Mouse (Mus musculus): ENCODE data around the gene Rab34. TPM values are rescaled to one million over a fixed set of nuclear protein-coding genes. Genes with fewer than 3 reads are reported as not detected.
"Not testable (repeated sequence)": the region's sequence is repeated elsewhere in the genome, so short reads cannot be mapped to it uniquely, and the experiment has no call there.

The Rab34 gene
- total RNA-seq, 2 experiments from 2014 or later, result 19.0 to 19.7 TPM

DNA sequence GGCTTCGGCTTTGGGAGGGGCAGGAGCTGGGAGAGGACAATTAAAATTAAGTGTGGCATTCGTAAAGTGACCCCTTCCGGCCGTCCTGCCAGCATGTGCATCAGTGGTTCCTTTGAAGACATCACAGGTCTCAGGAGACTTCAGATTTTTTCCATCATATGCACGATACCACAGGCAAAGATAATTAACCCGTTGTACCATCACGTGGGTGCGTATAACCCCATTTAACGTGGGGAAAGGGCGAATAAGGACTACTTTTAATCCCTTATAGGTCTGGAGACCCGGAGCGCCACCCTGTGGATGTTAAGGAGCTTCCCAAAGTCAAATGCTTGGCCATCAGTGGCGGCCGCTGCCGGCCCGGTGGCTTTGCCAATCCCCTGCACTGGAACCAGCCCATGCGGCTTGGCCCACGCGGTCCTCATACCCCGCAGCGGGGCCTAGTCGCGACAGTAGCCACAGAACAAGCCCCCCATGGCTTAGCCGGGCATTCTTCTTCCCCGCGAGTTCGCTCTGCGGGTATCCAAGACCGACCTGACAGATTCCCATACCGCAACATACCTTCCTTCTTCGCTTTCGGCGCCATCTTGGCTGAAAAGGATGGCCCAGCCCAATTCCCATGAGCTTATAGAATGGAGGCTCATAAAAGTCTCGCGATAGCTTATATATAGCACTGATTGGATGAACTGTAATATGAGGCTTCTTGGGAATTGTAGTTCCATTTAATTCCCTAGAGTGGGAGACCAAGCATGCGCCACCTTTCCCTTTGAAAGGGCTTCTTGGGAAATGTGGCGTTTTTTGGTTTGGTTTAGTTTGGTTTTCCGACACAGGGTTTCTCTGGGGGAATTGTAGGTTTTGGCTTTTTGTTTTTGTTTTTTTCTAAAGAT, 5.0 kb upstream of the Rab34 start, which contains the start of gene Rpl23a:
Gene Rpl23a, minus strand, starts transcription at position 624 of the 884 bp plus-strand sequence.
- TF ChIP-seq CTCF (IDR thresholded peaks at IDR 0.05), result peak; percentile 42
- peak within 1 kb of the TSS; percentile 60 for H3K4me3 ChIP-seq
- intact Hi-C loops (cut with DNase I), result loop anchor here (1.0 kb wide), 1 partner anchor 201 kb away; the partner anchor contains the start of gene Phf12
- peak within 1 kb of the TSS; percentile 97 for H3K27ac ChIP-seq
- DNase-seq (ENCODE audit: extremely low spot score in 1 of 2, low spot score in 2 of 2), result peak; percentile 82

DNA sequence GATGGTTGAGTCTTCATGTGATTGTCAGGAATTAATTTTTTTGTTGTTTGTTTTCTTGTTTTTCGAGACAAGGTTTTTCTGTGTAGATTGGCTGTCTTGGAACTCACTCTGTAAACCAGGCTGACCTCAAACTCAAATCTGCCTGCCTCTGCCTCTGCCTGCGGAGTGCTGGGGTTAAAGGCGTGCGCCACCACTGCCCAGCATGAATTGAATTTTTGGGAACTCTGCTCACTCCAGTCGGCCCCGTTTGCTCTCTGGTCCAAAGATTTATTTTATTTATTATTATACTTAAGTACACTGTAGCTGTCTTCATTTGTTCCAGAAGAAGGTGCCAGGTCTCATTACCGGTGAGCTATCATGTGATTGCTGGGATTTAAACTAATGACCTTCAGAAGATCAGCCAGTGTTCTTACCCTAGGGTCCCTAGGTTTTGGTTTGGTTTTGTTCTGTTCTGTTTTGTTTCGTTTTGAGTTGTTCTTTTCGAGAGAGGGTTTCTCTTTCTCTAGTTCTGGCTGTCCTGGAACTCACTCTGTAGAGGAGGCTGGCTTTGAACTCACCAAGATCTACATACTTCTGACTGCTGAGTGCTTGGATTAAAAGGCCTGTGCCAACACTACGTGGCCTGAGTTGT, 4.2 kb upstream of the Rab34 start:
- intact Hi-C loops (cut with DNase I), result loop anchor here (1.0 kb wide), 1 partner anchor 202 kb away; the partner anchor contains the start of gene Phf12
- H3K4me3 ChIP-seq, result peak overlapping the region; percentile 60
- no peak for TF ChIP-seq CTCF (IDR thresholded peaks at IDR 0.05)
- H3K27ac ChIP-seq, result peak overlapping the region; percentile 97
- DNase-seq (ENCODE audit: extremely low spot score in 1 of 2, low spot score in 2 of 2), result no peak

DNA sequence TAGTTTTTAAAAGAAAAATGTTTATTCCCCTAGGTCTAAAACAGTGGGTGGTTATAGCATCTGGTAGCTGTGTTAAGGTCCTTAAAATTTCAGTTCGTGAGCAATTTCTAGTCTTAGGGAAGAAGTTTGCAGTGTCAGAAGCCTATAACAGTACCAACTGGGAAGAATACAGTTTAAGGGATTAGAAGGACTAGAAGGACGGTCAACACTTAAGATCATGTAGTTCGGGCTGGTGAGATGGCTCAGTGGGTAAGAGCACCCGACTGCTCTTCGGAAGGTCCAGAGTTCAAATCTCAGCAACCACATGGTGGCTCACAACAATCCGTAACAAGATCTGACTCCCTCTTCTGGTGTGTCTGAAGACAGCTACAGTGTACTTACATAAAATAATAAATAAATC, 3.5 kb upstream of the Rab34 start:
- H3K4me3 ChIP-seq; intact Hi-C loops (cut with DNase I); H3K27ac ChIP-seq; DNase-seq (ENCODE audit: extremely low spot score in 1 of 2, low spot score in 2 of 2): not testable (repeated sequence)

DNA sequence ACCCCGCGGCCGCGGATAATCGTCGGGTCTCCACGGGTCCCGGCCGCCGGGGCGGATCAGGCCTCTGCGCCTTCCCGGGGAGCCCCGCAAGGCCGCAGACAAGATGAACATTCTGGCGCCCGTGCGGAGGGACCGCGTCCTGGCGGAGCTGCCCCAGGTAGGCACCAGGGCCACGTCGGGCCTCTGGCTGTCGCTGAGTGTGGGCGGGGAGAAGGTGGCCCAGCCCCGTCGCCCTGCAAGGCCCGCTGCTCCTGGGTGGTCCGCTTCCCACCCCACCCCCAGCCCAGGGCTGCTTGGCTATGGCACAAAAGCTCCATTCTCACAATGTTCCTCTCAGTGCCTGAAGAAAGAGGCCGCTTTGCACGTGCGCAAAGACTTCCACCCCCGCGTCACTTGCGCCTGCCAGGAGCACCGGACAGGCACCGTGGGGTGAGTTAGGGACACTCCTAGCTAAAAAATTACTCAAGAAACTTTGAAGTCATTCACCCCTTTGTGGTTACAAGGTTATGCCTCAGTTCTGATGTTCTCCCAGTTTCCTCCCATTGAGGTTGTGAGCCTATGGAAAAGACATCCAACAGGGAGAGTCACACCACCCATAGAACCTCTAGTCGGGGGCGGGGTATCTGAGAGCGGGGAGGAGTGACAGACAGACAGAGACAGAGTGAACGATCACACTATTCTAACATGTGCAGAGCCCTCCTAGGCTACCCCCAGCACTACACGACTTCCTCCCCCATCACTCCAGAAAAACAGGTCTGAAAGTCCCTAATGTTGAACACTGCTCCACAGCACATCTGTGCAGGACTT, 1.2 kb downstream of the Rab34 start:
- TF ChIP-seq CTCF (IDR thresholded peaks at IDR 0.05), result no peak
- H3K4me3 ChIP-seq, result peak overlapping the region; percentile 76
- intact Hi-C loops (cut with DNase I), result no loop called here
- peak overlapping the region; percentile 94 for H3K27ac ChIP-seq
- peak; percentile 62 to 74 for DNase-seq (ENCODE audit: extremely low spot score in 1 of 2, low spot score in 2 of 2)

DNA sequence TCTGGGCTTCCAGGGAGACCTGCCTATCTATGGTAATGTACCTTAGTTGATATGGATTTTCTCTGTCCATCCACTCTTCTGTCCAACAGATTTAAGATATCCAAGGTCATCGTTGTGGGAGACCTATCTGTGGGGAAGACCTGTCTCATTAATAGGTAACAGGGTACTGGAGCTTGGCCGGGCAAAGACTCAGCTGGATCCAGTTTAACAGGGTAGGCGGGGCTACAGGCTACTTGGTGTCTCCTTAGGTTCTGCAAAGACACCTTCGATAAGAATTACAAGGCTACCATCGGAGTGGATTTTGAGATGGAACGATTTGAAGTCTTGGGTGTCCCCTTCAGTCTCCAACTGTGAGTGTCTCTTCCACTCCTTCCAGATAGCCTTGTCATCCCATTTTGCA, 1.8 kb downstream of the Rab34 start:
- TF ChIP-seq CTCF (IDR thresholded peaks at IDR 0.05), result no peak
- intact Hi-C loops (cut with DNase I), result no loop called here
- Histone ChIP-seq H3K4me3 (peak overlapping the region; percentile 76; the same call in 1 of the 2 replicates), H3K27ac (peak overlapping the region; percentile 94; the same call in 1 of the 2 replicates)
- DNase-seq (ENCODE audit: extremely low spot score in 1 of 2, low spot score in 2 of 2), result no peak

DNA sequence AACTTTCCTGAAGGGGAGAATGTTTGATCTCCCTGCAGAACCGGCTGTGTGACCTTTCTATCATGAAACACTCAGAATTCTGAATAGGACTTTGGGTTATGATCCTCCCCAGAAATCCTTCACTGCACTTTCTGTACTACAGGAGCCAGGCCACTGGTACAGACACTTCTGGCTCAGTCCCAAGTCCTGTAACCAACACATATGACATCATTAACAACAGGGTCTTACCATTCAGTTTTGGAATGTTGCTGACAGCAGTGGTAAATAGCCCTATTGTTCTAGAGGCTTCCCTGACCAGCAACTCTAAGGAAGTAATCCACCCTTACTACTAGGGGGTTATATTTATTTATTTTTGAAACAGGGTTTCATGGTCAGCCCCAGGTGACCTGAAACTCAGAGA, 4.9 kb downstream of the Rab34 start, which contains the start of gene Proca1:
Gene Proca1, plus strand, starts transcription at position 280 of the 400 bp plus-strand sequence.
- H3K27ac ChIP-seq, result no peak within 1 kb of the TSS
- no peak within 1 kb of the TSS for H3K4me3 ChIP-seq
- no peak for TF ChIP-seq CTCF (IDR thresholded peaks at IDR 0.05)
- intact Hi-C loops (cut with DNase I), result no loop called here
- no peak for DNase-seq (ENCODE audit: extremely low spot score in 1 of 2, low spot score in 2 of 2)

DNA sequence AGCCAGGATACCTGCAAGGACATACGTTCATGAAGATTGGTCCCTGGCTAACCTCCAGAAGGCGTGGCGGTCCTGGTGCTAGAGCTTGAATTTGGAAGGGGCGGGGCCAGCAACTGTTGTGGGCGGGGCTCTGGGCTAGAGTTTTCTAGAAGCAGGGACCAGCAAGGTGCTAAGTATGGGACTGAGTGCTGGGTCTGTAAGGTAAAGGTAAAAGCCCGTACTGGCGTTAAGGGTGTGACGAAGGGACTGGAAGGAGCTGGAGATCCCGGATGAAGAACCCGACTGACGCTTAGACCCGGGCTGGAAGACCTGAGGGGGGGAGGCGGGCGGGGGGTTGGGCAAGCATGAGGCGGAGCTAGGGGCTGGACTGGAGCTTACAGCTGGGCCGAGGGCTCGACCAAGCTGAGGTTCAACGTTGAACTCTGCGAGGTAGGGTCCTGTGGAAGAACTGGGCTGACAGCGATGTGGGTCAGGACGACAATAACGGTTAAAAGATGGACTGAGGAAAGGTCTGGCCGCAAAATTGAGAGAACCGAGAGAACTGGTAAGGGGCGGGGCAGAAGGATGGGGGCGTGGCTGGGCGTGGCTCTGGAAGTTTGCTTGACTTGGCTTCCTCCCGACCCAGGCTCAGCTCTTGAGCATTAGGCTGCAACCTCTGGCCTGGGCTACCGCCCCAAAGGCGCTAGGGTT, 6.3 kb downstream of the Rab34 start:
- Histone ChIP-seq H3K27ac (no peak overlapping the region), H3K4me3 (peak overlapping the region; percentile 41)
- TF ChIP-seq CTCF (IDR thresholded peaks at IDR 0.05), result no peak
- no peak for DNase-seq (ENCODE audit: extremely low spot score in 1 of 2, low spot score in 2 of 2)
- intact Hi-C loops (cut with DNase I), result no loop called here

DNA sequence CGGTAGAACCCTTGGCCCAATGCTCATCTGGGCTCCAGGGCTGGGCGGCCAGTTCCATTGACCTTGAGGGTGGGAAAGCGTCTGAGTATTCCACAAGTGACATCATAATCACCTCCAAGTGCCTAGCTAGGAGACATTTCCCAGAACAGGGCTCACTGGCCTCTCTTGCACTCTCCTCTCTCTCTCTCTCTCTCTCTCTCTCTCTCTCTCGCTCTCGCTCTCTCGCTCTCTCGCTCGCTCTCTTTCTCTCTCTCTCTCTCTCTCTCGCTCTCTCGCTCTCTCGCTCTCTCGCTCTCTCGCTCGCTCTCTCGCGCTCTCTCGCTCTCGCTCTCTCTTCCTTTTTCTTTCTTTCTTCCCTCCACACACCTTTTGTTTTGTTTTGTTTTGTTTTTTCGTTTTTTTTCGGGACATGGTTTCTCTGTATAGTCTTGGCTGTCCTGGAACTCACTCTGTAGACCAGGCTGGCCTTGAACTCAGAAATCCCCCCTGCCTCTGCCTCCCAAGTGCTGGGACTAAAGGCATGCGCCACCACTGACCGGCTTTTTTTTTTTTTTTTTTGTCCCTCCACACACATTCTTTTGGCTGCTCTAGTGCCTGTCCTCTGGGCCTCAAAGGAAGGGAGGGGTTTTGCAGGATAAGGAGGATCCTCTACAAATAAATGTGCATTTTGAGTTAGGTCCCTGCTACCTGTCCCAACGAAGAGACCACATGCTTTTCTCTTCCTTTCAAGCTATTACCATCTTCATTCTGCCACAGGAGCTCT, 7.1 kb downstream of the Rab34 start:
- Histone ChIP-seq H3K4me3 (peak overlapping the region; percentile 41), H3K27ac (no peak overlapping the region)
- no peak for TF ChIP-seq CTCF (IDR thresholded peaks at IDR 0.05)
- intact Hi-C loops (cut with DNase I), result no loop called here
- DNase-seq (ENCODE audit: extremely low spot score in 1 of 2, low spot score in 2 of 2), result no peak

DNA sequence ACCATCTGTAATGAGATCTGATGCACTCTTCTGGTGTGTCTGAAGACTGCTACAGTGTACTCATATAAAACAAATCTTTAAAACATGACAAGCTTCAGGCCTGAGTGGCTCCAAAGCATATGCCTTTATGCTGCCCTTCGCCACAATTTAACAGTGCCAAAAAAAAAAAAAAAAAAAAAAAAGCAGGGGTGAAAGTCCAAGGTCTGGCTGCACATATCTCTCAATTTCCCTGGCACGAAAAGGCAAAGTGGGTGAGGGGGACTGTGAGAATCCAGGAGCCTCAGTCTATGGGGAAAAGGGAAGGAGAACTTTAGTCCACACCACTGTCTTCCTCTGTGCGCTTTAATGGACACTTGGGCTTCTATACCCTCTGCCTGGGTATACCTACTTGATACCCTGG, 14.1 kb downstream of the Rab34 start:
- H3K4me3 ChIP-seq, result no peak overlapping the region
- TF ChIP-seq CTCF (IDR thresholded peaks at IDR 0.05), result no peak
- DNase-seq (ENCODE audit: extremely low spot score in 1 of 2, low spot score in 2 of 2), result no peak
- H3K27ac ChIP-seq, result no peak overlapping the region
- intact Hi-C loops (cut with DNase I), result no loop called here

DNA sequence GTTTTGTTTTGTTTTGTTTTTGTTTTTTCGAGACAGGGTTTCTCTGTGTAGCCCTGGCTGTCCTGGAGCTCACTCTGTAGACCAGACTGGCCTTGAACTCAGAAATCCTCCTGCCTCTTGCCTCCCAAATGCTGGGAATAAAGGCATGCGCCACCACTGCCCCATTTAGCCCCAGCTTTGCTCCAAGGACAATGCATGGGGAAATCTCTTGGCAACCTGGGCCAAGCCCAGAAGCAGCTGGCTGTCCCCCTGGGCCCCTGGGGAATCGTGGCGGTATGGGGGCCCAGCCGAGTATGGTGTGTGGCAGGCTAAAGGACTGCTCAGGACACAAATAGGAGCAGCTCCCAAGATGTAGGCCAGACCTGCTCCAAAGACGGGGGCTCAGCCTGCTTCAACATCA, 16.1 kb downstream of the Rab34 start:
- no peak for DNase-seq (ENCODE audit: extremely low spot score in 1 of 2, low spot score in 2 of 2)
- Histone ChIP-seq H3K27ac (no peak overlapping the region), H3K4me3 (no peak overlapping the region)
- intact Hi-C loops (cut with DNase I), result no loop called here
- no peak for TF ChIP-seq CTCF (IDR thresholded peaks at IDR 0.05)

All from left cerebral cortex, adult 2 months (tissue).